Mouse (Mus musculus): ENCODE measurements at regions not wholly inside any gene's neighbourhood (a gene's known extent, or its start where the extent isn't known, plus 50 kb on each side); places are given as distances from the start of the nearest gene placed in this dataset.
"Not testable (repeated sequence)": the region's sequence is repeated elsewhere in the genome, so short reads cannot be mapped to it uniquely, and the experiment has no call there.

DNA sequence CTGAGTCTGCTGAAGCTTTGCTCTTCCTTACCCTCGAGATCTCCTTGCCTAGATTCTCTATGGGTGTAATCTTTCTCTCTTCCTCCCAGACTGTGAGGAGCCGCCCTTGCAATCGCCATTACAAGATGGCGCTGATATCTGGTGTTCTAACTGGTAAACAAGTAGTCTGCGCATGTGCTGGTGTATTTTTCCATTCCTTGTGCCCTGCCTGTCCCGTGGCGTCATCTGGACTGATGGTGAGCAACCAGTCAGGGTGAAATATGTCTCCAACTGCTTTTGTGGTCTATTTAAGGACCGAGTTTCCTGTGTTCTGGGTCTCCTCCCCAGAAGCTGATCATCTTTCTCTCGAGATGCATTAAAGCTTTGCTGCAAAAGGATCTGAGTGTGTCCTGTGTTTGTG lies 53.7 kb upstream of the Ccdc66 start:
- not testable (repeated sequence) for TF ChIP-seq CTCF (IDR thresholded peaks at IDR 0.05; ENCODE audit: borderline replicate concordance, control insufficient read depth, extremely low read depth, insufficient read depth, low read length, poor library complexity); POLR2A (IDR thresholded peaks at IDR 0.05; ENCODE audit: control insufficient read depth, extremely low read depth, insufficient read depth, low read length, poor library complexity)

All from thymus, adult 2 months (tissue).